Mouse (Mus musculus): ENCODE measurements around the gene Lgals2. TPM values are rescaled to one million over a fixed set of nuclear protein-coding genes. Genes with fewer than 3 reads are reported as not detected.

Lgals2 gene
- total and polyA plus RNA-seq, 2 experiments from 2014 or later, result 0.27 to 4.6 TPM

DNA sequence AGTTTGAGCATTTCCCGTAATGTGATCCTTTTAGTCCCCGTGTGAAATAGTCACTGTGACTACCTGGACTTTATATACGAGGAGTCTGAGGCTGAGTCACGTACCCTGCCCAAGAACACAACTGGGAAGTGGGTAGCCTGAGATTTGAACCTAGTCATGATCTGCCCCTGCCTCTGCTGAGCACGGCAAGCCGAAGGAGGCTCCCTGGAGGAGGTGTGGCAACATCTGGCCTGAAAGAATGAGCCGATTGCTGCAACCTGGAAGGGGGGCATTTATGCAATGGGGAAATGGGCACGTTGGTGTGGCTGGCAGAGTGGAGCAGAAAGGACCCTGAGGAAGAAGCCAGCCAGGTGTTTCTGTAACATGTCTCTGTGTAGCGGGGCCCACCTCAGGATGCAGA is 45.6 kb downstream of the Lgals2 start:
- ATAC-seq (ENCODE audit: insufficient read depth, low read depth) (no peak), DNase-seq (ENCODE audit: low spot score) (no peak)
- WGBS, result 38% methylated on average over 9 of the region's 9 CpGs
- Histone ChIP-seq H3K4me2 (ENCODE audit: low read depth, low read length) (no peak overlapping the region), H3K4me3 (ENCODE audit: low read depth, low read length) (no peak overlapping the region), H3K36me3 (replicated peaks; ENCODE audit: control insufficient read depth, insufficient read depth, low read length) (no peaks in the 10 kb centered on the region), H3K27ac (ENCODE audit: low read depth) (no peak overlapping the region), H3K4me1 (ENCODE audit: control insufficient read depth, insufficient read depth) (peaks cover 4% of the 10 kb centered on the region; the same call in 1 of the 2 replicates), H3K27me3 (ENCODE audit: control insufficient read depth, insufficient read depth, low read length) (no peaks in the 10 kb centered on the region), H3K9ac (replicated peaks; ENCODE audit: low read depth, low read length) (no peak overlapping the region), H3K9me3 (replicated peaks; ENCODE audit: control insufficient read depth, low read length) (no peaks in the 10 kb centered on the region)
- no peak for TF ChIP-seq CTCF (IDR thresholded peaks at IDR 0.05; ENCODE audit: low read depth)
- TF ChIP-seq EP300 (IDR thresholded peaks at IDR 0.05; ENCODE audit: low read depth), result no peak

DNA sequence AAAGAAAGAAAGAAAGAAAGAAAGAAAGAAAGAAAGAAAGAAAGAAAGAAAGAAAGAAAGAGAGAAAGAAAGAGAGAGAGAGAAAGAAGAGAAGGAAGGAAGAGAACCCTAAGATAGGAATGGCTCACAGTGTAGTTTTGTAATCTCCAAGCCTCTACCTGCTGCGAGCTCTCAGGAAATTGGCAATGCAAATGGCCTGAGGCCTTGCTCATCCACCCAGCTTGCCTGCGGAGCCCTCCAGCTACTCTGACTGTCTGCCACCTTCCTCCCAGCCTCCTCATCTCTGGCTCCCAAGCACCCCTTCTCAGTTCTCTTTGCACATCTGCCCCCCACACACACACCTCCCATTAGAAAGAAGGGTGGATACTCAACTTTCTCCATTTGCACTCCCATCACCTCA is 46.3 kb downstream of the Lgals2 start:
- WGBS, result 95% methylated on average over 2 of the region's 2 CpGs

DNA sequence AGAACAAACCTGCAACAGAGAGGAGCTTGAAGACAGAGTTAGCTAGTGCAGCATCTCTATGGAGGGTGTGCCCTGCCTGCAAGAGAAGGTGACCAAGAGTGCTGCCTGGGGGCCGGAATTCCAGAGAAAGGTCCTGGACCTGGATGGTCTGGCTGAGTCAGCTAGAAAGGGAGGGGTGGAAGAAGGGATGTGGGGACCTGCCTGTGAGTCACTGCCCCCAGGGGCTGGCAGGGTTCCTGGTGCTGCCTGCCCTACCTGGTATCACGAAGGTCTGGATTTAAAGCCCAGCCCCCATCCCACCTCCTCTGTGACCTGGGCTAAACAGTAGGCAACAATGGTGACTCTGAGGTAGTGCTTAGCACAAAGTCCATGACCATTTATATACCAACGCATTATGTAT is 48.2 kb downstream of the Lgals2 start:
- Histone ChIP-seq H3K27me3 (ENCODE audit: control insufficient read depth, insufficient read depth, low read length) (no peaks in the 10 kb centered on the region), H3K9me3 (replicated peaks; ENCODE audit: control insufficient read depth, low read length) (no peaks in the 10 kb centered on the region), H3K4me3 (ENCODE audit: low read depth, low read length) (no peak overlapping the region), H3K9ac (replicated peaks; ENCODE audit: low read depth, low read length) (no peak overlapping the region), H3K4me2 (ENCODE audit: low read depth, low read length) (no peak overlapping the region), H3K27ac (ENCODE audit: low read depth) (no peak overlapping the region), H3K36me3 (replicated peaks; ENCODE audit: control insufficient read depth, insufficient read depth, low read length) (no peaks in the 10 kb centered on the region), H3K4me1 (ENCODE audit: control insufficient read depth, insufficient read depth) (peaks cover 15% of the 10 kb centered on the region)
- WGBS, result 72% methylated on average over 3 of the region's 3 CpGs
- ATAC-seq (ENCODE audit: insufficient read depth, low read depth), result no peak
- no peak for DNase-seq (ENCODE audit: low spot score)
- TF ChIP-seq EP300 (IDR thresholded peaks at IDR 0.05; ENCODE audit: low read depth), result no peak
- TF ChIP-seq CTCF (IDR thresholded peaks at IDR 0.05; ENCODE audit: low read depth), result no peak

More for the DNA sequence above, 46.3 kb downstream of the Lgals2 start:
- DNase-seq (ENCODE audit: low spot score) (no peak), ATAC-seq (ENCODE audit: insufficient read depth, low read depth) (no peak)
- Histone ChIP-seq H3K27ac (ENCODE audit: low read depth) (no peak overlapping the region), H3K36me3 (replicated peaks; ENCODE audit: control insufficient read depth, insufficient read depth, low read length) (no peaks in the 10 kb centered on the region), H3K4me2 (ENCODE audit: low read depth, low read length) (no peak overlapping the region), H3K4me3 (ENCODE audit: low read depth, low read length) (no peak overlapping the region), H3K27me3 (ENCODE audit: control insufficient read depth, insufficient read depth, low read length) (no peaks in the 10 kb centered on the region), H3K4me1 (ENCODE audit: control insufficient read depth, insufficient read depth) (peaks cover 4% of the 10 kb centered on the region; the same call in 1 of the 2 replicates), H3K9ac (replicated peaks; ENCODE audit: low read depth, low read length) (no peak overlapping the region), H3K9me3 (replicated peaks; ENCODE audit: control insufficient read depth, low read length) (no peaks in the 10 kb centered on the region)
- TF ChIP-seq EP300 (IDR thresholded peaks at IDR 0.05; ENCODE audit: low read depth) (no peak), CTCF (IDR thresholded peaks at IDR 0.05; ENCODE audit: low read depth) (no peak)

DNA sequence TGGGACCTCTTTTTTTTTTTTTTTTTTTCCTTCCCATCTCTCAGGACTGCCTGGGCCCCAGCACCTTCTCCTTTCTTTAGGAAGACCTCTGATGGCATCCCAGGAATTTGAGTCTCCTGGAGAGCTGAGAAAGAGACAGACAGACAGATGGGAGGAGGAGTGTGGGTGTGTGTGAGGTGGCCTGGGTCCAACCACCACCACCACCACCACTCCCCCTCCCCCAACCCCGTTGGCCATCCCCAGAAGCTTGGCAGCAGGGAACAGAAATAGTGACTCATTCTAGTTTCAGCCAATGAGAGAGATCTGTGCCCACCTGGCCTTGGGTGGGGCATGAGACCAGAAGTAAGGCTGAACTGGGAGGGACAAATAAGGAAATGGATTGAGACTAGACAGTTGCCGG is 48.7 kb downstream of the Lgals2 start:
- 24% methylated on average over 2 of the region's 2 CpGs for WGBS
- H3K4me2 ChIP-seq (ENCODE audit: low read depth, low read length), result no peak overlapping the region
- no peaks in the 10 kb centered on the region for H3K9me3 ChIP-seq (replicated peaks; ENCODE audit: control insufficient read depth, low read length)
- peaks cover 17% of the 10 kb centered on the region for H3K4me1 ChIP-seq (ENCODE audit: control insufficient read depth, insufficient read depth)
- DNase-seq (ENCODE audit: low spot score) (no peak), ATAC-seq (ENCODE audit: insufficient read depth, low read depth) (no peak)
- H3K27ac ChIP-seq (ENCODE audit: low read depth), result no peak overlapping the region
- H3K9ac ChIP-seq (replicated peaks; ENCODE audit: low read depth, low read length), result no peak overlapping the region
- no peaks in the 10 kb centered on the region for H3K36me3 ChIP-seq (replicated peaks; ENCODE audit: control insufficient read depth, insufficient read depth, low read length)
- TF ChIP-seq CTCF (IDR thresholded peaks at IDR 0.05; ENCODE audit: low read depth) (no peak), EP300 (IDR thresholded peaks at IDR 0.05; ENCODE audit: low read depth) (no peak)
- no peaks in the 10 kb centered on the region for H3K27me3 ChIP-seq (ENCODE audit: control insufficient read depth, insufficient read depth, low read length)
- H3K4me3 ChIP-seq (ENCODE audit: low read depth, low read length), result no peak overlapping the region

DNA sequence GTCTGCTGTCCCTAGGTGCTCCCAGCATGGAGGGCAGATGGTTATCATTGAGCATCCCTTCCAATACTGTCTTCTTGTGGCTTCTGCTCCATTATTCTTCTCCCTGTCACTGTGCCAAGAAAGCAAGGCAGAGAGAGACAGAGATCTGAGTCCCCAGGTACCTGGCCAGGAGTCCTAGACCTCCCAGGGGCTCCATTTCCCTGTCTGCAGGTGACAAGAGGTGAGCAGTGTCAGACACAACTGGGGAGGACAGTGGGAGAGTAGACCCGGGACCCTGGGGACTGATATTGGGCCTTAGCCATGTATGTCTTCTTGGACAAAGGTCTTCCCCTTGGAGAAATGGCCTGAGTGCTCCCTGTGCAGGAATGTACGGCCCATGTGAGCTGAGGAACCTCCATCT is 50.0 kb downstream of the Lgals2 start:
- no peak for DNase-seq (ENCODE audit: low spot score)
- no peaks in the 10 kb centered on the region for H3K36me3 ChIP-seq (replicated peaks; ENCODE audit: control insufficient read depth, insufficient read depth, low read length)
- no peak overlapping the region for H3K4me3 ChIP-seq (ENCODE audit: low read depth, low read length)
- no peak overlapping the region for H3K9ac ChIP-seq (replicated peaks; ENCODE audit: low read depth, low read length)
- H3K9me3 ChIP-seq (replicated peaks; ENCODE audit: control insufficient read depth, low read length), result no peaks in the 10 kb centered on the region
- TF ChIP-seq EP300 (IDR thresholded peaks at IDR 0.05; ENCODE audit: low read depth) (no peak), CTCF (IDR thresholded peaks at IDR 0.05; ENCODE audit: low read depth) (no peak)
- H3K4me2 ChIP-seq (ENCODE audit: low read depth, low read length), result no peak overlapping the region
- peaks cover 20% of the 10 kb centered on the region for H3K4me1 ChIP-seq (ENCODE audit: control insufficient read depth, insufficient read depth)
- no peak for ATAC-seq (ENCODE audit: insufficient read depth, low read depth)
- 73% methylated on average over 2 of the region's 2 CpGs for WGBS
- H3K27ac ChIP-seq (ENCODE audit: low read depth), result no peak overlapping the region
- no peaks in the 10 kb centered on the region for H3K27me3 ChIP-seq (ENCODE audit: control insufficient read depth, insufficient read depth, low read length)

DNA sequence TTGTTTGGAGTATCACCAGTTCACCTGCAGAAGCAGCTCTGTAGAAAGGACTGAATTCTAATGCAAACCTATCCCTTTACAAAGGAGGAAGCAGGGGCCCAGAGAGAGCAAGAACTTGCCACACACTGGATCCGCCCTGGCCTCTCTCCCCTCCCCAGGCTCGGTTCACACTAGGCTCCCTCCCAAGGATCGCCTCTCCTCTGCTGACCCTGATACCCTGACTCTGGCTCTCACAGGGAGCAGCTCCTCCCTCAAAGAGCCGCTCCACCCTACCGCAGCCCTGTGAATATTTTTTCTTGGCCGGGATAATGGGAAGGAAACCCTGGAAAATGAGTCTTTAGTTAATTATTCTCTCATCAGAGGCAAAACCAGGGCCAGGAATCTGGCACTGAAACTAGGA is 51.0 kb downstream of the Lgals2 start:
- no peak overlapping the region for H3K4me2 ChIP-seq (ENCODE audit: low read depth, low read length)
- 35% methylated on average over 6 of the region's 6 CpGs for WGBS
- H3K27ac ChIP-seq (ENCODE audit: low read depth), result peak overlapping the region; percentile 84
- no peaks in the 10 kb centered on the region for H3K27me3 ChIP-seq (ENCODE audit: control insufficient read depth, insufficient read depth, low read length)
- H3K4me1 ChIP-seq (ENCODE audit: control insufficient read depth, insufficient read depth), result peaks cover 20% of the 10 kb centered on the region
- H3K9ac ChIP-seq (replicated peaks; ENCODE audit: low read depth, low read length), result no peak overlapping the region
- H3K9me3 ChIP-seq (replicated peaks; ENCODE audit: control insufficient read depth, low read length), result no peaks in the 10 kb centered on the region
- TF ChIP-seq CTCF (IDR thresholded peaks at IDR 0.05; ENCODE audit: low read depth) (no peak), EP300 (IDR thresholded peaks at IDR 0.05; ENCODE audit: low read depth) (no peak)
- H3K4me3 ChIP-seq (ENCODE audit: low read depth, low read length), result no peak overlapping the region
- DNase-seq (ENCODE audit: low spot score), result no peak
- H3K36me3 ChIP-seq (replicated peaks; ENCODE audit: control insufficient read depth, insufficient read depth, low read length), result no peaks in the 10 kb centered on the region
- ATAC-seq (ENCODE audit: insufficient read depth, low read depth), result no peak

All from heart, postnatal 0 days (tissue).